Mouse (Mus musculus) brain, embryonic 14.5 days (tissue): ENCODE data around the gene Mbnl2. TPM values are rescaled to one million over a fixed set of nuclear protein-coding genes. Genes with fewer than 3 reads are reported as not detected.
A peak's percentile ranks its signal among the peaks of the same experiment; 100 is the strongest.

Experiments
- DNase-seq: peaks from one replicate; pipeline ENCODE4 v3.0.0-alpha.2; 2011; ENCODE audit warnings: low read depth
- CTCF ChIP-seq: fragments of 200-500 bp; IDR thresholded peaks from 2 replicates; pipeline ENCODE4 v1.5.1; 2012; ENCODE audit warnings: inconsistent platforms, mild to moderate bottlenecking, moderate library complexity, borderline replicate concordance; ENCODE audit not compliant: insufficient read depth, insufficient read length; ENCODE audit errors: extremely low read depth
- POLR2A ChIP-seq: fragments of 200-500 bp; IDR thresholded peaks from 2 replicates; pipeline ENCODE4 v1.6.1; 2012; ENCODE audit warnings: mild to moderate bottlenecking, inconsistent platforms, borderline replicate concordance; ENCODE audit not compliant: poor library complexity, insufficient read depth, insufficient read length, severe bottlenecking; ENCODE audit errors: extremely low read depth
- polyA plus RNA-seq: library from polyadenylated mRNA; depleted of rRNA; stranded (reverse); fragments of >200 nt; gene quantifications from 2 replicates; pipeline ENCODE4 v1.2.3, GENCODE M21; 2012

Gene Mbnl2
- polyA plus RNA-seq, 1 experiment: 20.2 TPM

- peak; percentile 74 for DNase-seq
- TF ChIP-seq POLR2A: no peak
- no peak for TF ChIP-seq CTCF
These were observed 27.6 kb downstream of the Mbnl2 start for GRCm38 (mm10) chr14:120302913-120303548.

GRCm38 (mm10) chr14:120306229-120306628 is 30.8 kb downstream of the Mbnl2 start:
- DNase-seq: no peak
- no peak for TF ChIP-seq POLR2A
- no peak for TF ChIP-seq CTCF

GRCm38 (mm10) chr14:120307356-120307755 is 31.9 kb downstream of the Mbnl2 start:
- TF ChIP-seq POLR2A (no peak), CTCF (no peak)
- DNase-seq: no peak

- DNase-seq: no peak
- TF ChIP-seq CTCF (no peak), POLR2A (no peak)
These were observed 32.5 kb downstream of the Mbnl2 start for GRCm38 (mm10) chr14:120307963-120308362.

- TF ChIP-seq POLR2A (no peak), CTCF (no peak)
These were observed 34.2 kb downstream of the Mbnl2 start for GRCm38 (mm10) chr14:120309691-120310090.

GRCm38 (mm10) chr14:120311330-120312097 is 36.0 kb downstream of the Mbnl2 start:
- TF ChIP-seq POLR2A (no peak), CTCF (no peak)
- DNase-seq: peak; percentile 59

More at GRCm38 (mm10) chr14:120309691-120310090, 34.2 kb downstream of the Mbnl2 start:
- DNase-seq: peak; percentile 52

GRCm38 (mm10) chr14:120312661-120313406 is 37.4 kb downstream of the Mbnl2 start:
- no peak for TF ChIP-seq POLR2A
- TF ChIP-seq CTCF: no peak
- no peak for DNase-seq

GRCm38 (mm10) chr14:120313466-120313865 is 38.0 kb downstream of the Mbnl2 start:
- TF ChIP-seq POLR2A (no peak), CTCF (no peak)
- no peak for DNase-seq

- TF ChIP-seq POLR2A (no peak), CTCF (no peak)
- DNase-seq: no peak
These were observed 40.3 kb downstream of the Mbnl2 start for GRCm38 (mm10) chr14:120315721-120316120.

GRCm38 (mm10) chr14:120318326-120318935 is 43.0 kb downstream of the Mbnl2 start:
- TF ChIP-seq POLR2A (no peak), CTCF (no peak)
- DNase-seq: peak; percentile 55

GRCm38 (mm10) chr14:120318974-120319731 is 43.7 kb downstream of the Mbnl2 start:
- no peak for DNase-seq
- no peak for TF ChIP-seq CTCF
- TF ChIP-seq POLR2A: no peak
